Mouse (Mus musculus) bone marrow macrophage, adult 2 months (primary cell): ENCODE measurements around the gene Nprl2.

Experiments used
- CTCF ChIP-seq: IDR thresholded peaks from 2 replicates; pipeline ENCODE4 v1.5.1; 2012; ENCODE audit warnings: low read depth, mild to moderate bottlenecking, low read length, moderate library complexity
- POLR2A ChIP-seq: IDR thresholded peaks from 2 replicates; pipeline ENCODE4 v1.6.1; 2012; ENCODE audit warnings: mild to moderate bottlenecking, low read depth, low read length, borderline replicate concordance

DNA sequence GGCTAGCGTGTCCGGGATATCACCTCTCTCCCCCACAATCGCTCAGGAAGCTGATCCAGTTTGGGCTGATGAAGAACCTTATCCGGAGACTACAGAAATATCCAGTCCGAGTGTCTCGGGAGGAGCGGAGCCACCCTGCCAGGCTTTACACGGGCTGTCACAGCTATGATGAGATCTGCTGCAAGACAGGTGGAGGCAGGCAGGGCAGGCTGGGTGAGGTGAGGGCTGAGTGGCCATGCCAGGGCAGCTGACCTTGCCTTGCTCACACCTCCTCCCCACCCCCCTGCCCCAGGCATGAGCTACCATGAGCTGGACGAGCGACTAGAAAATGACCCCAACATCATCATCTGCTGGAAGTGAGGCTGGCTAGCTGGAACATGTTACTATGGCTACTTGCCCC, 3.2 kb downstream of the Nprl2 start:
- TF ChIP-seq CTCF (no peak), POLR2A (no peak)
